Mouse (Mus musculus) myocyte (in vitro differentiated cells): ENCODE results near the gene Tead3. TPM values are rescaled to one million over a fixed set of nuclear protein-coding genes. Genes with fewer than 3 reads are reported as not detected.

ENCODE experiments used
- H3K27me3 ChIP-seq: one replicate; pipeline ENCODE4 v1.6.1; 2011; ENCODE audit not compliant: control insufficient read depth, insufficient read depth, insufficient read length
- H3K36me3 ChIP-seq: one replicate; pipeline ENCODE4 v1.6.1; 2011; ENCODE audit not compliant: control insufficient read depth, insufficient read depth
- H3K4me2 ChIP-seq: one replicate; pipeline ENCODE4 v1.6.1; 2011; ENCODE audit warnings: low read depth, control low read depth
- H3K4me3 ChIP-seq: one replicate; pipeline ENCODE4 v1.5.1; 2011; ENCODE audit warnings: mild to moderate bottlenecking, control low read depth, moderate library complexity
- H3K79me2 ChIP-seq: one replicate; pipeline ENCODE4 v1.6.1; 2011; ENCODE audit not compliant: control insufficient read depth, insufficient read depth
- H3ac ChIP-seq: one replicate; pipeline ENCODE4 v1.6.1; 2011; ENCODE audit not compliant: control insufficient read depth, insufficient read length
- CEBPB ChIP-seq: IDR thresholded peaks from 2 replicates; pipeline ENCODE4 v1.6.1; 2011; ENCODE audit warnings: mild to moderate bottlenecking, moderate library complexity; ENCODE audit not compliant: poor library complexity, insufficient read depth, severe bottlenecking
- E2F4 ChIP-seq: IDR thresholded peaks from one replicate; pipeline ENCODE4 v1.6.1; 2011; ENCODE audit warnings: mild to moderate bottlenecking, control low read depth, moderate library complexity; ENCODE audit not compliant: insufficient read depth
- MAX ChIP-seq: IDR thresholded peaks from one replicate; pipeline ENCODE4 v1.6.1; 2011; ENCODE audit warnings: low read depth, mild to moderate bottlenecking, control low read depth
- MYOD1 ChIP-seq, 3 experiments: IDR thresholded peaks; one replicate each; pipeline ENCODE4 v1.6.1; 2011; ENCODE audit warnings: control low read depth in 2 of 3, low read depth in 2 of 3, mild to moderate bottlenecking in 2 of 3, moderate library complexity in 1 of 3; ENCODE audit not compliant: insufficient read length in 2 of 3, control insufficient read depth in 1 of 3
- MYOG ChIP-seq, 3 experiments: IDR thresholded peaks; one replicate each; pipeline ENCODE4 v1.6.1; 2011; ENCODE audit warnings: control low read depth in 2 of 3, low read depth in 2 of 3, mild to moderate bottlenecking in 2 of 3; ENCODE audit not compliant: insufficient read length in 2 of 3, control insufficient read depth in 1 of 3, insufficient read depth in 1 of 3
- POLR2A ChIP-seq: IDR thresholded peaks from one replicate; pipeline ENCODE4 v1.6.1; 2011; ENCODE audit warnings: low read depth, mild to moderate bottlenecking, control low read depth, moderate library complexity; ENCODE audit not compliant: insufficient read length
- POLR2AphosphoS2 ChIP-seq: IDR thresholded peaks from one replicate; pipeline ENCODE4 v1.6.1; 2011; ENCODE audit warnings: low read depth, control low read depth; ENCODE audit not compliant: insufficient read length
- REST ChIP-seq: IDR thresholded peaks from one replicate; pipeline ENCODE4 v1.6.1; 2011; ENCODE audit warnings: mild to moderate bottlenecking, control low read depth, moderate library complexity; ENCODE audit not compliant: insufficient read depth, insufficient read length
- SRF ChIP-seq: IDR thresholded peaks from one replicate; pipeline ENCODE4 v1.6.1; 2011; ENCODE audit warnings: low read depth; ENCODE audit not compliant: control insufficient read depth, insufficient read length
- TCF12 ChIP-seq: IDR thresholded peaks from one replicate; pipeline ENCODE4 v1.6.1; 2011; ENCODE audit warnings: mild to moderate bottlenecking, control low read depth; ENCODE audit not compliant: poor library complexity, insufficient read depth, severe bottlenecking
- TCF3 ChIP-seq: IDR thresholded peaks from one replicate; pipeline ENCODE4 v1.6.1; 2011; ENCODE audit warnings: low read depth, control low read depth; ENCODE audit not compliant: insufficient read length
- USF1 ChIP-seq: IDR thresholded peaks from one replicate; pipeline ENCODE4 v1.6.1; 2011; ENCODE audit warnings: low read depth, mild to moderate bottlenecking, control low read depth, moderate library complexity
- polyA plus RNA-seq: library from polyadenylated mRNA; unstranded; fragments of >200 nt; fragmentation: generic; extraction: Trizol; gene quantifications from one replicate; pipeline ENCODE4 v1.2.1, GENCODE M21; 2012; ENCODE audit warnings: missing spikeins

Tead3 gene
- polyA plus RNA-seq, 1 experiment, result 20.1 TPM

DNA sequence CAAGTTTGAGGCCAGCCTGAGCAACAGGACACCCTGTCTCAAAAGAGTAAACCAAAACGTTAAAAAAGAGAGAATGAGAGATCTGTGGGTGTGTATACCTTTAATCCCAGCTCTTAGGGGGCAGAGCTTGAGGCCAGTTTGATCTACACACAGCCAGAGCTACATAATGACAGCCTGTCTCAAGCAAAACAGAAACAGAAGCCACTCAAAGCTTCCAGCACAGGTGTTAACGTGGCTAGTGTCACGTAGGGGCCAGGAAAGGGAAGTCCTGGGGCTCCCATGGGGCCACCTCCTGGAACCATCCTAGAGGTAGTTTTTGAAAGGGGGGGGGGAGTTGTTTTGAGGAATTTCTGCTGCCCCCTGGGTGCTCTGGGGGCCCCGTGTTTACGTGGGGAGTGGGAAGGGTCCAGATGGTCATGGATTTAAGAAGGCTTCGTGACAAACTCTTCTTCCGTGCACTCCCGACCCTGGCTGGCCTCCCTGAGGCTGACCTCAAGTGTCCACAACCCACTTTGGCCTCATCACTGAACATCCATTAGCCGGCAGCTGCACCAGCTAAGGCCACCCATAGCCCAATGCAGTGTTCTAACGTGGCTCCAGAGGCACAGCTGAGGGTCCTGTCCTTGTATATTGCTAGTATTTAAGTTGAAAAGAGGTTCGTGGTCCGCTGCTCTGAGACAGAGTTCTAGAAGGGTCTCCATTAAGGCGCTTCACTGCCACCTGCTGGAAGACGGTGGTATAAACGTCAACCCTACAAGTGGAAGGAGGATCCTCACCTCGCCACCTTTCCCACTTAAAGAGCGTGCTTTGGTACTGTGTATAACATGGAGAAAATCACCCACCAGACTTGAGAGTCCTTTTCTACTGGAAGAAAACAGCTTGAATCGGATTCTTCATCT is 42.1 kb downstream of the Tead3 start:
- Histone ChIP-seq H3K36me3 (no peaks in the 10 kb centered on the region), H3K79me2 (no peaks in the 10 kb centered on the region), H3K27me3 (no peaks in the 10 kb centered on the region), H3K4me3 (no peak overlapping the region), H3K4me2 (peak overlapping the region; percentile 75), H3ac (no peak overlapping the region)
- no peak for TF ChIP-seq REST

DNA sequence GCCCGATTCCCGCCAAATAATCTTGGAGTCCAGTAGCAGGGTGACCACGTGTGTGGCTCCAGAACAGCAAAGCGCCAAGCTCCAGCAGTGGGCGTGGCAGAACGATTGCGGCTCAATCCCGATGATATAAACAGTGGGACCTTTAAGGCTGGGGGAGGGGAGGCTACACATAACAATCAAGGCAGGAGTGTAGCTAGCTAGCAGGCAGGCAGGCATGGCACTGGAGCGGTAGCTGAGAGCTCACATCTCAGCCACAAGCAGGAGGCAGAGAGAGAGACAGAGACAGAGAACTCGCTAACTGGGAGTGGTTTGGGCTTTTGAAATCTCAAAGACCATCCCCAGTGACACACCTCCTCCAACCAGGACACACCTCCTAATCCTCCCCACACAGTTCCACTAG is 45.4 kb downstream of the Tead3 start:
- Histone ChIP-seq H3K27me3 (no peaks in the 10 kb centered on the region), H3K36me3 (no peaks in the 10 kb centered on the region), H3ac (no peak overlapping the region), H3K4me2 (no peak overlapping the region), H3K79me2 (no peaks in the 10 kb centered on the region), H3K4me3 (no peak overlapping the region)
- TF ChIP-seq TCF12 (no peak), MYOG (IDR thresholded peaks at IDR 0.05; ENCODE audit: control insufficient read depth in 1 of 3, insufficient read depth in 1 of 3, insufficient read length in 2 of 3, low read depth in 2 of 3) (no peak), MYOD1 (IDR thresholded peaks at IDR 0.05; ENCODE audit: control insufficient read depth in 1 of 3, insufficient read length in 2 of 3, low read depth in 2 of 3) (no peak), CEBPB (no peak), REST (no peak), TCF3 (no peak), POLR2AphosphoS2 (no peak), POLR2A (no peak), USF1 (no peak), E2F4 (no peak), SRF (no peak), MAX (no peak)

DNA sequence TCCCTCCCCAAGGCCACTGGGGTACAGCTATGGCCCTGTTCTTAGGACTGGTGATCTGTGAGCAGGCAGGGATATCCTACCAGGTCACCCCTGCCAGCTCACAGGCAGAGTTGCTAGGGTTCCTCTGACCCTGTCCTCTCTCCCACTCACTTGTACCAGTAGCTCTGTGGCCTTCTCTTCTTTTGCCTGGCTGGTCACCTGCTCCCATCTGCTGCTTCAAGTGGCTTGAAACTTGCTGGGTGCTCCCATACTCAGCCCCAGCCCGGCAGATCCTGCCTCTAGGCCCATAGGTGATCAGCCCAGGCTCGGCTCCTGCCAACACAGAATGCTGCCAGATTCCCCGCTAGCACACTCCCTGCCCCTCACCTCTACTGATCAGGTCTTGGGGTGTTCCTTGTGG is 49.8 kb downstream of the Tead3 start:
- Histone ChIP-seq H3K36me3 (no peaks in the 10 kb centered on the region), H3ac (no peak overlapping the region), H3K4me3 (no peak overlapping the region), H3K4me2 (no peak overlapping the region), H3K79me2 (no peaks in the 10 kb centered on the region), H3K27me3 (no peaks in the 10 kb centered on the region)
- TF ChIP-seq POLR2AphosphoS2, result no peak
- TF ChIP-seq MYOD1 (IDR thresholded peaks at IDR 0.05; ENCODE audit: control insufficient read depth in 1 of 3, insufficient read length in 2 of 3, low read depth in 2 of 3), result no peak
- no peak for TF ChIP-seq TCF3

- H3ac ChIP-seq, result no peak overlapping the region
- no peak overlapping the region for H3K4me2 ChIP-seq
These were observed 50.3 kb downstream of the Tead3 start for GRCm38 (mm10) chr17:28300323-28300722.

GRCm38 (mm10) chr17:28299669-28300320 is 50.8 kb downstream of the Tead3 start:
- Histone ChIP-seq H3ac (no peak overlapping the region), H3K79me2 (no peaks in the 10 kb centered on the region), H3K27me3 (no peaks in the 10 kb centered on the region), H3K36me3 (no peaks in the 10 kb centered on the region), H3K4me2 (no peak overlapping the region), H3K4me3 (no peak overlapping the region)
- TF ChIP-seq MYOD1 (IDR thresholded peaks at IDR 0.05; ENCODE audit: control insufficient read depth in 1 of 3, insufficient read length in 2 of 3, low read depth in 2 of 3), result no peak
- no peak for TF ChIP-seq TCF3
- no peak for TF ChIP-seq MAX
- TF ChIP-seq REST, result no peak
- no peak for TF ChIP-seq POLR2AphosphoS2
- TF ChIP-seq USF1, result no peak
- no peak for TF ChIP-seq CEBPB
- TF ChIP-seq TCF12, result no peak
- TF ChIP-seq POLR2A, result no peak
- TF ChIP-seq E2F4, result no peak

More at GRCm38 (mm10) chr17:28300323-28300722, 50.3 kb downstream of the Tead3 start:
- H3K79me2 ChIP-seq, result no peaks in the 10 kb centered on the region
- H3K4me3 ChIP-seq, result no peak overlapping the region
- no peaks in the 10 kb centered on the region for H3K27me3 ChIP-seq
- TF ChIP-seq POLR2AphosphoS2 (no peak), CEBPB (no peak), TCF3 (no peak), MYOD1 (IDR thresholded peaks at IDR 0.05; ENCODE audit: control insufficient read depth in 1 of 3, insufficient read length in 2 of 3, low read depth in 2 of 3) (no peak), TCF12 (no peak), MAX (no peak), USF1 (no peak), MYOG (IDR thresholded peaks at IDR 0.05; ENCODE audit: control insufficient read depth in 1 of 3, insufficient read depth in 1 of 3, insufficient read length in 2 of 3, low read depth in 2 of 3) (no peak)
- H3K36me3 ChIP-seq, result no peaks in the 10 kb centered on the region
